Mouse (Mus musculus) neutrophil, adult 5-6 weeks (primary cell): ENCODE measurements around the gene Cdc6. TPM values are rescaled to one million over a fixed set of nuclear protein-coding genes. Genes with fewer than 3 reads are reported as not detected.

Experiments
- ATAC-seq: fragments of 151-379, 151-347 bp; 2 replicates; pipeline ENCODE4 v1.8.0; 2017; ENCODE audit warnings: mild to moderate bottlenecking, moderate TSS enrichment; ENCODE audit not compliant: insufficient number of reproducible peaks, poor library complexity, low FRiP score, severe bottlenecking; ENCODE audit errors: extremely low read depth
- total RNA-seq: library from RNA; stranded (forward); fragments of 200-1000 nt; gene quantifications from 2 replicates; pipeline ENCODE4 v1.2.3, GENCODE M21; 2017

The Cdc6 gene
- total RNA-seq, 1 experiment from 2014 or later: 2.2 TPM

- no peak for ATAC-seq
Observed at GRCm38 (mm10) chr11:98939953-98940641, 32.5 kb downstream of the Cdc6 start.

GRCm38 (mm10) chr11:98940776-98941175, 33.2 kb downstream of the Cdc6 start:
- ATAC-seq: no peak

- no peak for ATAC-seq
Observed at GRCm38 (mm10) chr11:98941341-98941825, 33.8 kb downstream of the Cdc6 start.

GRCm38 (mm10) chr11:98941826-98942550, 34.4 kb downstream of the Cdc6 start:
- ATAC-seq: peak; percentile 53

- no peak for ATAC-seq
Observed at GRCm38 (mm10) chr11:98942555-98942922, 34.9 kb downstream of the Cdc6 start.

- peak; percentile 6; the same call in 1 of the 2 replicates for ATAC-seq
Observed at GRCm38 (mm10) chr11:98942923-98943641, 35.5 kb downstream of the Cdc6 start.

- ATAC-seq: no peak
Observed at GRCm38 (mm10) chr11:98943741-98944461, 36.3 kb downstream of the Cdc6 start.

- ATAC-seq: no peak
Observed at GRCm38 (mm10) chr11:98944897-98945604, 37.5 kb downstream of the Cdc6 start.

- no peak for ATAC-seq
Observed at GRCm38 (mm10) chr11:98945605-98945977, 38.0 kb downstream of the Cdc6 start.

- peak; percentile 23; the same call in 1 of the 2 replicates for ATAC-seq
Observed at GRCm38 (mm10) chr11:98947969-98948569, 40.5 kb downstream of the Cdc6 start.

GRCm38 (mm10) chr11:98949242-98949957, 41.8 kb downstream of the Cdc6 start:
- no peak for ATAC-seq

- no peak for ATAC-seq
Observed at GRCm38 (mm10) chr11:98949958-98950460, 42.4 kb downstream of the Cdc6 start.

- no peak for ATAC-seq
Observed at GRCm38 (mm10) chr11:98950484-98950883, 42.9 kb downstream of the Cdc6 start.

GRCm38 (mm10) chr11:98951026-98951906, 43.7 kb downstream of the Cdc6 start:
- no peak for ATAC-seq

GRCm38 (mm10) chr11:98952111-98952510, 44.5 kb downstream of the Cdc6 start:
- ATAC-seq: no peak

GRCm38 (mm10) chr11:98952736-98953135, 45.1 kb downstream of the Cdc6 start:
- peak; percentile 50 for ATAC-seq
